Mouse (Mus musculus): ENCODE measurements around the gene Olfr1328.

DNA sequence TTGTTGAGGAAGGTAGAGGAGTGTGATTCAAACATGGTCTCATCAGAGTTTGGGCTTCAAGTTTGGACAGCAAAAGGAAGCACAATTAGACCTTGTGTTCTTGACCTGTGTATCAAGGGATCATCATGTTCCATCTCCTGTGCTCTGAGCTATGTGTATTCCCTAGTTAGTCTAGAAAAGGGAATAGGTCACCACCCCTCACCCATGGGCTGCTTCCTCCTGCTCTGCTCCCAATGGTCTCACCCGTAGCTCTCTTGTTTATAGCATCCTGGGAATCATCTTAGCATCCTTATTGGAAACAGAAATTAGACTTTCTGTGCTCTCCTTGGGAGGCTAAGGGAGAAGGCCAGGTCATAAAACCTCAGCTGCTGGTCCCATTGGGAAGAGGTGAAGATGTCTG, 50.1 kb downstream of the Olfr1328 start, which contains the start of gene Olfr1330:
- TF ChIP-seq POLR2A (IDR thresholded peaks at IDR 0.05; ENCODE audit: low read depth, low read length) (no peak), MAFK (IDR thresholded peaks at IDR 0.05; ENCODE audit: insufficient replicate concordance, low read length) (no peak), USF1 (IDR thresholded peaks at IDR 0.05; ENCODE audit: low read depth, low read length) (no peak), ELF1 (IDR thresholded peaks at IDR 0.05; ENCODE audit: low read depth, low read length) (no peak), CTCF (conservative IDR thresholded peaks at IDR 0.05 in 1 of 2, IDR thresholded peaks at IDR 0.05 in 1 of 2; ENCODE audit: low read depth in 2 of 2, low read length in 2 of 2) (no peak), JUND (conservative IDR thresholded peaks at IDR 0.05; ENCODE audit: low read depth, low read length) (no peak), RAD21 (IDR thresholded peaks at IDR 0.05; ENCODE audit: low read depth, low read length) (no peak), RCOR1 (conservative IDR thresholded peaks at IDR 0.05; ENCODE audit: low read depth, low read length) (no peak), EP300 (IDR thresholded peaks at IDR 0.05; ENCODE audit: low read length) (no peak), GABPA (IDR thresholded peaks at IDR 0.05; ENCODE audit: insufficient replicate concordance, low read depth, low read length) (no peak), ZC3H11A (IDR thresholded peaks at IDR 0.05; ENCODE audit: low read depth, low read length) (no peak)

Measured in CH12.LX (cell line).